Mouse (Mus musculus) inflammation-experienced regulatory T-cells, adult 6 months (primary cell): Measurements from ENCODE around the gene Rubcnl. TPM values are rescaled to one million over a fixed set of nuclear protein-coding genes. Genes with fewer than 3 reads are reported as not detected.

Experiments
- ATAC-seq: one replicate; pipeline ENCODE4 v1.8.0; 2017
- polyA plus RNA-seq, 3 experiments: library from polyadenylated mRNA; unstranded; fragments of 100-300 nt; shearing (Covaris generic); gene quantifications; one replicate each; pipeline ENCODE4 v1.2.1; 2017

Gene Rubcnl
- polyA plus RNA-seq, 3 experiments from 2014 or later, result 0.46 to 1.5 (median 0.54) TPM

DNA sequence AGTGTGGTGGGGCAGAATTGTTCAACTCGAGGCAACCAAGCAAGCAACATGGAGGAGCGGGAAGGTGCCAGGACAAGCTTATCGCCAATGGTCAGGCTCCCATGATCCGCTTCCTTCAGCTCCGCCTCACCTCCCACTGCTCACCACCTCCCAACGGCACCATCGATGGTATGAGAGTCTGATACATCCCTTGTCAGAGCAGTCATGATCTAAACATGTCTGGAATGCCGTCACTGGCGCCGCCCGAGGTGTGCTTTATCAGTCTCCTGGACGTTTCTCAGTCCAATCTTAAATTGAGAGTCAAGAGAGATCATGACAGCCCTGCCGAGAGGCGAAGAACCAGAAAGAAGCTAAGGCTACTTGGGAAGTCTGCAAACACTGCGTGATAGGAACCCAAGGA is 55.3 kb downstream of the Rubcnl start:
- ATAC-seq, result no peak

DNA sequence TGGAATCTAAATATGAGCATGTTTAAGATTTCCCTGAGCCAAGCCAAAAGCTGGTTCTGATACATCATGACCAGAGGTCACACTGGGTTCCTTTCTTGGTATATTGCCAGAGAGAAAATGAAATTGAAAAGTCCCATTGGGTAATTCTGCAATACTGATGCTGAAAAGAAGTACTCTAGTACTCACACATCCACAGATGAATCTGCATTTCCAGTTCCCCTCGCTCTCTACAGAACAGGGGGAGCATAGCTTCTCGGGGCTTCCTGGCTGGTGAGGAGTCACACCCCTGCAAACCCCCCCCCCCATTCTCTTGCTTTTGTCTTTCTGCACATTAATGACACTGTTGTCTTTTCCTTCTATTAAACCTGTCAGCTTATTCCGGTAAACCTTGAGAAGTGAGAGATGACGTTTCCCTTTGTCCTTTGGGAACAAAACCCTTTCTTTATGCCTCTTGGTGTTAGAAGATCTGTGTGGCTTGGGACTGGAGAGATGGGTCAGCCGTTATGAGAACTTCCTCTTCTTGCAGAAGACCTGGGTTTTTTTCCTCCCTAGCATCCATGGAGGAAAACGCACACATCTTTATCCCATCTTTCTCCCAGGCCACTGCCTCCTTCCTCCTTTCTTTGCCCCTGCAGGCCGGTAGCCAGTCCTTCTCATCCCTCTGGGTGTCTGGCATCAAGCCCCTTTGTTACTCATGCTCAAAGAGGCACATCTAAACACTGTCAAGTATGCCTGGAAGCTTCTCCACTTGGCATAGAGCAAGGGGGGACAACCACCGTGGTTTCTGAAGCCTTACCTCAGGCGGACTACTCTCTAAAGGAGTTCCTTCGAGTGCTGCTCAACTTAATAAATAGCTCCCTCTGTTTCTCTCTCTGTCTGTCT is 59.7 kb downstream of the Rubcnl start:
- ATAC-seq, result no peak

- ATAC-seq, result no peak
These were observed 62.1 kb downstream of the Rubcnl start for GRCm38 (mm10) chr14:75077946-75078345.

Other genes with a start within 250 kb of the Rubcnl start
- 10 to 100 TPM; 26.2 to 28.4 (median 27.1) TPM for gene Lrch1, start 68.2 kb upstream of the Rubcnl start, polyA plus RNA-seq
- gene Lrrc63, start 114.9 kb downstream of the Rubcnl start, polyA plus RNA-seq, result not detected
- gene Lcp1, start 115.1 kb downstream of the Rubcnl start, polyA plus RNA-seq, result 1,000 to 10,000 TPM; 1,283 to 1,916 (median 1,300) TPM
- gene Cpb2, start 226.3 kb downstream of the Rubcnl start, polyA plus RNA-seq, result not detected